Mouse (Mus musculus) thymus, adult 2 months (tissue): ENCODE measurements around the gene Palld.

Source experiments
- CTCF ChIP-seq: fragments of 200-500 bp; IDR thresholded peaks from 2 replicates; pipeline ENCODE4 v1.5.1; 2012; ENCODE audit warnings: mild to moderate bottlenecking, control low read depth, low read length, moderate library complexity, borderline replicate concordance; ENCODE audit not compliant: control insufficient read depth, poor library complexity, insufficient read depth; ENCODE audit errors: extremely low read depth
- POLR2A ChIP-seq: fragments of 200-500 bp; IDR thresholded peaks from 2 replicates; pipeline ENCODE4 v1.6.1; 2012; ENCODE audit warnings: mild to moderate bottlenecking, low read length, control low read depth, moderate library complexity; ENCODE audit not compliant: control insufficient read depth, poor library complexity, insufficient read depth; ENCODE audit errors: extremely low read depth

GRCm38 (mm10) chr8:61470213-61470612 is 432.3 kb downstream of the Palld start:
- TF ChIP-seq CTCF (no peak), POLR2A (no peak)
